In genomic region chr13:55512379-55513031, GRCm38 (mm10) we compare ENCODE assay signal across 8 mouse cellular contexts. TPM values are rescaled to one million over a fixed set of nuclear protein-coding genes. Genes with fewer than 3 reads are reported as not detected.
A peak's percentile ranks its signal among the peaks of the same experiment; 100 is the strongest.
DNase-seq lines count a peak whose midpoint lies in the region; ATAC-seq and TF ChIP-seq lines count a peak whose summit lies in the region.

No protein-coding gene starts in this region.

- 1% methylated on average over 25 of the region's 25 CpGs for WGBS in forebrain, embryonic 14.5 days
- 4% methylated on average over 25 of the region's 25 CpGs for WGBS in hindbrain, embryonic 10.5 days
- 2% methylated on average over 25 of the region's 25 CpGs for WGBS in limb, embryonic 15.5 days

- peaks cover 21% of the 10 kb centered on the region for H3K36me3 ChIP-seq in forebrain, embryonic 14.5 days (ENCODE audit: control insufficient read depth, insufficient read depth, low read length)
- peaks cover 41% of the 10 kb centered on the region for H3K36me3 ChIP-seq in hindbrain, embryonic 10.5 days
- peaks cover 25% of the 10 kb centered on the region for H3K36me3 ChIP-seq in limb, embryonic 15.5 days
- peaks cover 18% of the 10 kb centered on the region for H3K36me3 ChIP-seq in myocyte (ENCODE audit: control insufficient read depth, insufficient read depth)

- H3K4me1 ChIP-seq in brown adipose tissue, adult 24 weeks (ENCODE audit: control insufficient read depth, insufficient read depth, insufficient read length, low read length), result 0 out of 2 replicates have a peak, but pooled peaks cover 5% of the 10 kb centered on the region
- peaks cover 25% of the 10 kb centered on the region for H3K4me1 ChIP-seq in forebrain, embryonic 14.5 days (ENCODE audit: control insufficient read depth, insufficient read depth, low read length)
- peaks cover 52% of the 10 kb centered on the region for H3K4me1 ChIP-seq in hindbrain, embryonic 10.5 days (replicated peaks)
- peaks cover 45% of the 10 kb centered on the region for H3K4me1 ChIP-seq in limb, embryonic 15.5 days

- H3K79me2 ChIP-seq in myocyte (ENCODE audit: control insufficient read depth, insufficient read depth), result peaks cover 44% of the 10 kb centered on the region

- peak overlapping the region; percentile 96 for H3K4me2 ChIP-seq in forebrain, embryonic 14.5 days (ENCODE audit: low read length)
- peak overlapping the region; percentile 88 for H3K4me2 ChIP-seq in limb, embryonic 15.5 days
- H3K4me2 ChIP-seq in myocyte (ENCODE audit: low read depth), result peak overlapping the region; percentile 99

- no peak for DNase-seq in layer of hippocampus, adult 2 months (ENCODE audit: low spot score in 2 of 2)
- DNase-seq in layer of hippocampus, adult 8-10 months (ENCODE audit: low spot score in 2 of 2), result no peak
- peak; percentile 37 for DNase-seq in forebrain, embryonic 14.5 days (ENCODE audit: low spot score)
- peak; percentile 76 for DNase-seq in hindbrain, embryonic 10.5 days (ENCODE audit: low spot score)
- DNase-seq in frontal cortex, postnatal 14 days (ENCODE audit: low spot score in 2 of 2), result no peak

- H3K9me3 ChIP-seq in forebrain, embryonic 14.5 days (replicated peaks; ENCODE audit: control insufficient read depth, low read length), result no peaks in the 10 kb centered on the region
- H3K9me3 ChIP-seq in hindbrain, embryonic 10.5 days, result no peaks in the 10 kb centered on the region
- no peaks in the 10 kb centered on the region for H3K9me3 ChIP-seq in limb, embryonic 15.5 days

- ATAC-seq in forebrain, embryonic 14.5 days, result peak; percentile 36
- ATAC-seq in limb, embryonic 15.5 days (ENCODE audit: insufficient number of reproducible peaks, low FRiP score, low TSS enrichment, low read depth), result peak; percentile 42; the same call in 1 of the 2 replicates

- H3K4me3 ChIP-seq in layer of hippocampus, adult 2 months, result peak overlapping the region; percentile 87
- peak overlapping the region; percentile 90 for H3K4me3 ChIP-seq in brown adipose tissue, adult 24 weeks (ENCODE audit: insufficient read depth, low read depth, low read length)
- H3K4me3 ChIP-seq in forebrain, embryonic 14.5 days (ENCODE audit: low read depth, low read length), result peak overlapping the region; percentile 75
- H3K4me3 ChIP-seq in hindbrain, embryonic 10.5 days, result peak overlapping the region; percentile 92
- H3K4me3 ChIP-seq in limb, embryonic 15.5 days, result peak overlapping the region; percentile 71
- H3K4me3 ChIP-seq in myocyte, result peak overlapping the region; percentile 82

- peak overlapping the region; percentile 77 for H3ac ChIP-seq in myocyte (ENCODE audit: control insufficient read depth, insufficient read length)

- H3K9ac ChIP-seq in forebrain, embryonic 14.5 days (ENCODE audit: low read length), result peak overlapping the region; percentile 84
- peak overlapping the region; percentile 80 for H3K9ac ChIP-seq in limb, embryonic 15.5 days

- peak overlapping the region; percentile 98 for H3K27ac ChIP-seq in layer of hippocampus, adult 2 months
- peak overlapping the region; percentile 61 for H3K27ac ChIP-seq in brown adipose tissue, adult 24 weeks (replicated peaks; ENCODE audit: low read depth, low read length)
- peak overlapping the region; percentile 86; the same call in 1 of the 2 replicates for H3K27ac ChIP-seq in forebrain, embryonic 14.5 days (ENCODE audit: low read depth, low read length)
- peak overlapping the region; percentile 96 for H3K27ac ChIP-seq in hindbrain, embryonic 10.5 days
- peak overlapping the region; percentile 84 for H3K27ac ChIP-seq in limb, embryonic 15.5 days

- no peaks in the 10 kb centered on the region for H3K27me3 ChIP-seq in forebrain, embryonic 14.5 days (replicated peaks; ENCODE audit: control insufficient read depth, insufficient read depth, low read length)
- H3K27me3 ChIP-seq in hindbrain, embryonic 10.5 days (ENCODE audit: insufficient read depth, poor library complexity, severe bottlenecking), result peaks cover 11% of the 10 kb centered on the region
- H3K27me3 ChIP-seq in limb, embryonic 15.5 days, result no peaks in the 10 kb centered on the region
- no peaks in the 10 kb centered on the region for H3K27me3 ChIP-seq in myocyte (ENCODE audit: control insufficient read depth, insufficient read depth, insufficient read length)

- no peak for TF ChIP-seq CTCF in layer of hippocampus, adult 2 months (conservative IDR thresholded peaks at IDR 0.05)

- TF ChIP-seq POLR2A in myocyte (IDR thresholded peaks at IDR 0.05; ENCODE audit: insufficient read length, low read depth), result no peak

TF ChIP-seq in myocyte, 11 proteins besides CTCF, POLR2A, EP300 and RAD21:
- TF ChIP-seq MYOG (IDR thresholded peaks at IDR 0.05; ENCODE audit: control insufficient read depth in 1 of 3, insufficient read depth in 1 of 3, insufficient read length in 2 of 3, low read depth in 2 of 3) (no peak), POLR2AphosphoS2 (IDR thresholded peaks at IDR 0.05; ENCODE audit: insufficient read length, low read depth) (peak; percentile 40), SRF (IDR thresholded peaks at IDR 0.05; ENCODE audit: control insufficient read depth, insufficient read length, low read depth) (peak; percentile 95)
TF ChIP-seq in myocyte: peak in this region for 2.

RNA-seq across cellular contexts. Expression of gene Pdlim7, which starts 1.0 kb away (rescaled TPM):
- 10 to 100 TPM; 97.4 to 99.9 TPM for total RNA-seq in layer of hippocampus, adult 2 months (2021)
- total RNA-seq in layer of hippocampus, adult 8-10 months (2022), result 10 to 100 TPM; 88.7 to 99.2 (median 95.5) TPM
- polyA plus RNA-seq in brown adipose tissue, adult 24 weeks (2012; ENCODE audit: insufficient read depth, insufficient read length, missing spikeins), result 8.0 and 16.1 TPM in 2 replicates
- polyA plus RNA-seq in forebrain, embryonic 14.5 days (2014; fragmentation: Nextera tagmentation; extraction: Ambion mirVana), result 124 and 127 TPM in 2 replicates
- polyA plus RNA-seq in hindbrain, embryonic 10.5 days (2016; fragmentation: Nextera tagmentation; extraction: Ambion mirVana), result 194 and 221 TPM in 2 replicates
- 147 and 213 TPM in 2 replicates for polyA plus RNA-seq in limb, embryonic 15.5 days (2015; fragmentation: Nextera tagmentation; extraction: Ambion mirVana)
- 553 TPM for polyA plus RNA-seq in myocyte (2012; fragmentation: generic; extraction: Trizol)

RNA-seq across cellular contexts. Expression of gene Dok3, which starts 16.6 kb away (rescaled TPM):
- 10 to 100 TPM; 12.2 to 13.7 TPM for total RNA-seq in layer of hippocampus, adult 2 months (2021)
- total RNA-seq in layer of hippocampus, adult 8-10 months (2022), result 10 to 100 TPM in 2 of 4 experiments, 1 to 10 TPM in 2; 6.4 to 20.4 (median 12.1) TPM
- polyA plus RNA-seq in brown adipose tissue, adult 24 weeks (2012; ENCODE audit: insufficient read depth, insufficient read length, missing spikeins), result 1.3 and 2.4 TPM in 2 replicates
- 1.4 and 2.9 TPM in 2 replicates for polyA plus RNA-seq in forebrain, embryonic 14.5 days (2014; fragmentation: Nextera tagmentation; extraction: Ambion mirVana)
- polyA plus RNA-seq in hindbrain, embryonic 10.5 days (2016; fragmentation: Nextera tagmentation; extraction: Ambion mirVana), result 3.5 and 3.9 TPM in 2 replicates
- polyA plus RNA-seq in limb, embryonic 15.5 days (2015; fragmentation: Nextera tagmentation; extraction: Ambion mirVana), result 4.7 and 5.7 TPM in 2 replicates
- polyA plus RNA-seq in myocyte (2012; fragmentation: generic; extraction: Trizol), result 1.00 TPM

RNA-seq across cellular contexts. Expression of gene Ddx41, which starts 24.0 kb away (rescaled TPM):
- total RNA-seq in layer of hippocampus, adult 2 months (2021), result 10 to 100 TPM; 56.2 to 60.6 TPM
- total RNA-seq in layer of hippocampus, adult 8-10 months (2022), result 10 to 100 TPM; 54.4 to 64.1 (median 56.3) TPM
- 16.0 and 17.6 TPM in 2 replicates for polyA plus RNA-seq in brown adipose tissue, adult 24 weeks (2012; ENCODE audit: insufficient read depth, insufficient read length, missing spikeins)
- 72.0 and 75.7 TPM in 2 replicates for polyA plus RNA-seq in forebrain, embryonic 14.5 days (2014; fragmentation: Nextera tagmentation; extraction: Ambion mirVana)
- 85.2 and 88.2 TPM in 2 replicates for polyA plus RNA-seq in hindbrain, embryonic 10.5 days (2016; fragmentation: Nextera tagmentation; extraction: Ambion mirVana)
- polyA plus RNA-seq in limb, embryonic 15.5 days (2015; fragmentation: Nextera tagmentation; extraction: Ambion mirVana), result 56.1 and 56.7 TPM in 2 replicates
- 33.3 TPM for polyA plus RNA-seq in myocyte (2012; fragmentation: generic; extraction: Trizol)

RNA-seq across cellular contexts. Expression of gene Dbn1, which starts 24.6 kb away (rescaled TPM):
- 100 to 1,000 TPM; 396 to 403 TPM for total RNA-seq in layer of hippocampus, adult 2 months (2021)
- total RNA-seq in layer of hippocampus, adult 8-10 months (2022), result 100 to 1,000 TPM; 295 to 399 (median 333) TPM
- polyA plus RNA-seq in brown adipose tissue, adult 24 weeks (2012; ENCODE audit: insufficient read depth, insufficient read length, missing spikeins), result 7.6 and 8.3 TPM in 2 replicates
- 396 and 523 TPM in 2 replicates for polyA plus RNA-seq in forebrain, embryonic 14.5 days (2014; fragmentation: Nextera tagmentation; extraction: Ambion mirVana)
- 420 and 518 TPM in 2 replicates for polyA plus RNA-seq in hindbrain, embryonic 10.5 days (2016; fragmentation: Nextera tagmentation; extraction: Ambion mirVana)
- polyA plus RNA-seq in limb, embryonic 15.5 days (2015; fragmentation: Nextera tagmentation; extraction: Ambion mirVana), result 162 and 172 TPM in 2 replicates
- 165 TPM for polyA plus RNA-seq in myocyte (2012; fragmentation: generic; extraction: Trizol)

RNA-seq across cellular contexts. Expression of gene Prr7, which starts 48.4 kb away (rescaled TPM):
- total RNA-seq in layer of hippocampus, adult 2 months (2021), result 10 to 100 TPM; 83.0 to 84.5 TPM
- total RNA-seq in layer of hippocampus, adult 8-10 months (2022), result 10 to 100 TPM; 57.5 to 73.5 (median 60.4) TPM
- polyA plus RNA-seq in brown adipose tissue, adult 24 weeks (2012; ENCODE audit: insufficient read depth, insufficient read length, missing spikeins), result not detected in 2 replicates
- 6.7 and 7.4 TPM in 2 replicates for polyA plus RNA-seq in forebrain, embryonic 14.5 days (2014; fragmentation: Nextera tagmentation; extraction: Ambion mirVana)
- 0.69 and 1.0 TPM in 2 replicates for polyA plus RNA-seq in hindbrain, embryonic 10.5 days (2016; fragmentation: Nextera tagmentation; extraction: Ambion mirVana)
- polyA plus RNA-seq in limb, embryonic 15.5 days (2015; fragmentation: Nextera tagmentation; extraction: Ambion mirVana), result 0.38 and 1.2 TPM in 2 replicates
- 5.1 TPM for polyA plus RNA-seq in myocyte (2012; fragmentation: generic; extraction: Trizol)

Comparison
In these comparisons a context has a peak if more than half of its experiments do, and no peak if none do; other contexts are left out.
1. DNase-seq: peak in forebrain, embryonic 14.5 days (single experiment) and hindbrain, embryonic 10.5 days (single experiment); none in layer of hippocampus, adult 2 months (0 of 2), layer of hippocampus, adult 8-10 months (0 of 2) and frontal cortex, postnatal 14 days (0 of 2).
2. Peak in every context shown above with its lines, with median percentiles within 50 percentile points of each other: H3K27ac ChIP-seq, H3K4me3 ChIP-seq and H3K4me2 ChIP-seq.